Mouse (Mus musculus) midbrain, postnatal 0 days (tissue): ENCODE measurements around the gene Cldn20. TPM values are rescaled to one million over a fixed set of nuclear protein-coding genes. Genes with fewer than 3 reads are reported as not detected.

ENCODE experiments used
- ATAC-seq: fragments of 200-750 bp; cut with Nextera tagmentation; 2 replicates; pipeline ENCODE4 v1.8.0; 2017; ENCODE audit warnings: moderate number of reproducible peaks, mild to moderate bottlenecking, moderate TSS enrichment, moderate library complexity; ENCODE audit not compliant: low FRiP score
- DNase-seq: peaks from one replicate; pipeline ENCODE4 v3.0.0-alpha.2; 2015; ENCODE audit warnings: low spot score
- H3K27ac ChIP-seq: fragments of 300-500 bp; sonication (generic); 2 replicates; pipeline ENCODE4 v1.5.1; 2014; ENCODE audit warnings: low read depth, mild to moderate bottlenecking, low read length, mixed read lengths
- H3K27me3 ChIP-seq: fragments of 300-500 bp; sonication (generic); 2 replicates; pipeline ENCODE4 v1.6.1; 2014; ENCODE audit warnings: low read length, control low read depth, mixed read lengths; ENCODE audit not compliant: insufficient read depth
- H3K36me3 ChIP-seq: fragments of 300-500 bp; sonication (generic); 2 replicates; pipeline ENCODE4 v1.6.1; 2014; ENCODE audit warnings: low read length, control low read depth, mixed read lengths; ENCODE audit not compliant: insufficient read depth
- H3K4me1 ChIP-seq: fragments of 300-500 bp; sonication (generic); 2 replicates; pipeline ENCODE4 v1.6.1; 2014; ENCODE audit warnings: mild to moderate bottlenecking, control low read depth, antibody characterized with exemption, low read length, mixed read lengths; ENCODE audit not compliant: insufficient read depth
- H3K4me2 ChIP-seq: fragments of 300-500 bp; sonication (generic); 2 replicates; pipeline ENCODE4 v1.6.1; 2014; ENCODE audit warnings: low read depth, mild to moderate bottlenecking, low read length, mixed read lengths; ENCODE audit not compliant: poor library complexity, severe bottlenecking
- H3K4me3 ChIP-seq: fragments of 300-500 bp; sonication (generic); 2 replicates; pipeline ENCODE4 v1.5.1; 2014; ENCODE audit warnings: low read depth, mild to moderate bottlenecking, low read length, moderate library complexity
- H3K9ac ChIP-seq: fragments of 300-500 bp; sonication (generic); replicated peaks from 2 replicates; pipeline ENCODE4 v1.6.1; 2014; ENCODE audit warnings: mild to moderate bottlenecking, low read length, moderate library complexity, mixed read lengths; ENCODE audit not compliant: poor library complexity, severe bottlenecking
- H3K9me3 ChIP-seq: fragments of 300-500 bp; sonication (generic); 2 replicates; pipeline ENCODE4 v1.6.1; 2016; ENCODE audit warnings: low read length, control low read depth
- CTCF ChIP-seq: IDR thresholded peaks from 2 replicates; pipeline ENCODE4 v1.5.1; 2016; ENCODE audit warnings: antibody characterized with exemption, mild to moderate bottlenecking
- WGBS: fragments of 180-500 bp; shearing (Covaris S2); extraction: QIAGEN DNeasy Blood & Tissue Kit; methylation state at CpG from one replicate; pipeline ENCODE4 v1.1.7; 2014; 5-methylcytosine and 5-hydroxymethylcytosine counted together
- polyA plus RNA-seq: library from polyadenylated mRNA; unstranded; fragments of >200 nt; fragmentation: Nextera tagmentation; extraction: Ambion mirVana; gene quantifications from 2 replicates; pipeline ENCODE4 v1.2.1, GENCODE M21; 2015
- total RNA-seq: library from RNA; depleted of rRNA; stranded (reverse); fragments of >200 nt; gene quantifications from 2 replicates; pipeline ENCODE4 v1.2.3, GENCODE M21; 2014

The Cldn20 gene
- total and polyA plus RNA-seq, 2 experiments from 2014 or later = 0.25 to 1.8 TPM

DNA sequence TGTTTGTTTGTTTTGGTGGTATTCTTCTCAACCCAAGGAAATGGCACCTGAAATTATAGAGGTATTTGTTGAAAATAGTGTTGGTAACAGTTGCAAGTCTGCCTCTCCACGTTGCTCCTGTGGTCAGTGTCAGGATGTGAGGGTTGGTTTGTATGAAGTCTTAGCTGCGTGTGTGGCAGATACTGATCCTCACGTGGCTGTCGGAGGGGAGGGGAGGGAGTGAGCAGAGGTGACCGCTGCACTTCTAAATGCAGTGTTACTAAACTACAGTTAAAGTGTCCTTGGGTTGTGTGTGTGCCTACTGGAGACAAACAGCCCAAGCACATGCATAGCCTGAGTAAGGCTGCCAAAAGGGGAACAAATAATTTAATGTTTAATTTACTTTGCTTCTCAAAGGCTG is 41.3 kb upstream of the Cldn20 start:
- Histone ChIP-seq H3K4me1 (no peaks in the 10 kb centered on the region), H3K36me3 (no peaks in the 10 kb centered on the region), H3K27me3 (no peaks in the 10 kb centered on the region), H3K9ac (no peak overlapping the region), H3K9me3 (no peaks in the 10 kb centered on the region), H3K4me2 (no peak overlapping the region), H3K27ac (no peak overlapping the region), H3K4me3 (no peak overlapping the region)
- TF ChIP-seq CTCF = no peak
- DNase-seq = no peak
- WGBS = 66% methylated on average over 5 of the region's 5 CpGs
- ATAC-seq = no peak

DNA sequence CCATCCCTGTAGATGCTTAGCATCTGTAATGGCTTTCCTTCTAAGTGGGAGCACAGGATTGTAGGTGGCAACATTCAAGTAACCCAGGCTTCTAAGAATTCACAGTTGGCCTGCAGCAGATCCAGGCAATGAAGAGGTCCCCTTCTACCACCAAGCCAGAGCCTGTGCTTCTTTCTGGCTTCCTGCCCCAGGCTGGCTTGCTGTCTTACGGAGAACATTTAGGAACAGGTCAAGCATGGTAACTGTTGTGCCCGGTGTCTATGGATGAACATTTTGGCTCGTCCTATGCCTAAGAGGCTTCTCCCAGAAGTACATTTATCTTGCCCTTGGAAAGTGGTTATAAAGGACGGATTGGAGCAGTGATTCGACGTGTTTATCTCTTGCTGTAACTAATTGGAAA is 40.7 kb upstream of the Cldn20 start:
- H3K27ac ChIP-seq = no peak overlapping the region
- no peaks in the 10 kb centered on the region for H3K9me3 ChIP-seq
- H3K9ac ChIP-seq = no peak overlapping the region
- no peaks in the 10 kb centered on the region for H3K4me1 ChIP-seq
- H3K36me3 ChIP-seq = no peaks in the 10 kb centered on the region
- no peak overlapping the region for H3K4me2 ChIP-seq
- TF ChIP-seq CTCF = no peak
- no peak overlapping the region for H3K4me3 ChIP-seq
- no peaks in the 10 kb centered on the region for H3K27me3 ChIP-seq
- DNase-seq (no peak), ATAC-seq (no peak)
- WGBS = 89% methylated on average over 6 of the region's 6 CpGs

DNA sequence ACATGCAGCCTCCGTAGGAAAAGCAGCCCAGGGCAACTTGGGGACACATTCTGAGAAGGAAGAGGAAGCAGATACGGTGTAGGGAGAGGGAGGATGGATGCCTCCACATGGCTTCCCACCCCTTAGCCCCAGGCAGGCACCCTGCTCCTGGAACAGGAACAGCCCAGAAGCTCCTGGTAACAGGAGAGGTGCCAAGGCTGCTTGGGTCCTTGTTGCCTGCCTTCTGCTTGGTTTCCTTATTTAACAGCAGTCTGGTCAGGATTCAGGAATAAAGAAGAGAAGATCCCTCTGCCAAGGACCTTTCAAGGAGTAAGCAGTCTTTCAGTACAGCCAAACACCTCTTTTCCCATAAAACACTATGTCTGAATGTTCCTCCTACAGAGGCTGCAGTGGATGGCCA is 36.8 kb upstream of the Cldn20 start:
- no peak overlapping the region for H3K27ac ChIP-seq
- ATAC-seq (no peak), DNase-seq (no peak)
- H3K9ac ChIP-seq = no peak overlapping the region
- no peaks in the 10 kb centered on the region for H3K36me3 ChIP-seq
- no peaks in the 10 kb centered on the region for H3K9me3 ChIP-seq
- 79% methylated on average over 2 of the region's 2 CpGs for WGBS
- H3K4me1 ChIP-seq = no peaks in the 10 kb centered on the region
- H3K4me3 ChIP-seq = no peak overlapping the region
- no peaks in the 10 kb centered on the region for H3K27me3 ChIP-seq
- no peak for TF ChIP-seq CTCF
- H3K4me2 ChIP-seq = no peak overlapping the region

GRCm38 (mm10) chr17:3496080-3496479 is 36.3 kb upstream of the Cldn20 start:
- Histone ChIP-seq H3K4me2 (no peak overlapping the region), H3K27me3 (no peaks in the 10 kb centered on the region), H3K9me3 (no peaks in the 10 kb centered on the region), H3K4me3 (no peak overlapping the region), H3K27ac (no peak overlapping the region), H3K36me3 (no peaks in the 10 kb centered on the region), H3K9ac (no peak overlapping the region), H3K4me1 (no peaks in the 10 kb centered on the region)
- no peak for ATAC-seq
- DNase-seq = no peak
- no peak for TF ChIP-seq CTCF
- WGBS = 91% methylated on average over 3 of the region's 3 CpGs

DNA sequence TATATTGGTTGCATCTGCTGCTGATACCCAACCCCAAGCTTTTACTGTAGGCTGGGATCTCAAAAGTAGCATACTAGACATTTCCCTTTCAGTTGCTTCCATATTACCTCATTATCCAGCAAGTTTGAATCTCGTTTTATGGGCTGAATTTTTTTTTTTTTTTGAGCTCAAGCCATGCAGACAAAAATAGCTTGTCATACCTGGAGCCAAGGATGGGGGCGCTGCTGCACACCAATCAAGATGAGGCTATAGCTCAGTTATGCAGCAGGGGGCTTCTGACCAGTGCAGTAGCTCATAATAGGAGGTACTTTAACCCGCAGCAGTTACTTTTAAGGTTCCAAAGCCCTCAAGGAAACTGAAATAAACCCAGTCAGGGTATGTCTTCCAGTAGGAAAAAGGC is 34.3 kb upstream of the Cldn20 start:
- Histone ChIP-seq H3K36me3 (no peaks in the 10 kb centered on the region), H3K4me3 (no peak overlapping the region), H3K27me3 (no peaks in the 10 kb centered on the region), H3K27ac (no peak overlapping the region), H3K4me1 (no peaks in the 10 kb centered on the region), H3K9me3 (no peaks in the 10 kb centered on the region), H3K9ac (no peak overlapping the region), H3K4me2 (no peak overlapping the region)
- TF ChIP-seq CTCF = peak; percentile 61
- ATAC-seq (no peak), DNase-seq (peak; percentile 56)
- 26% methylated on average over 3 of the region's 3 CpGs for WGBS

GRCm38 (mm10) chr17:3498580-3498979 is 33.8 kb upstream of the Cldn20 start:
- TF ChIP-seq CTCF = no peak
- H3K36me3 ChIP-seq = no peaks in the 10 kb centered on the region

More at GRCm38 (mm10) chr17:3498580-3498979, 33.8 kb upstream of the Cldn20 start:
- H3K4me1 ChIP-seq = no peaks in the 10 kb centered on the region
- H3K27ac ChIP-seq = no peak overlapping the region
- H3K9me3 ChIP-seq = no peaks in the 10 kb centered on the region
- no peak for ATAC-seq
- DNase-seq = no peak
- H3K9ac ChIP-seq = no peak overlapping the region
- H3K4me3 ChIP-seq = no peak overlapping the region
- H3K27me3 ChIP-seq = no peaks in the 10 kb centered on the region
- 92% methylated on average over 3 of the region's 3 CpGs for WGBS
- H3K4me2 ChIP-seq = no peak overlapping the region
